Mouse (Mus musculus) forebrain, postnatal 0 days (tissue): ENCODE measurements around the gene Reck. TPM values are rescaled to one million over a fixed set of nuclear protein-coding genes. Genes with fewer than 3 reads are reported as not detected.

ENCODE experiments used
- ATAC-seq: fragments of 200-750 bp; cut with Nextera tagmentation; 2 replicates; pipeline ENCODE4 v1.8.0; 2017; ENCODE audit warnings: mild to moderate bottlenecking, moderate library complexity
- DNase-seq: peaks from one replicate; pipeline ENCODE4 v3.0.0-alpha.2; 2015
- H3K27ac ChIP-seq: fragments of 300-500 bp; sonication (generic); 2 replicates; pipeline ENCODE4 v1.5.1; 2014; ENCODE audit warnings: low read depth, mild to moderate bottlenecking, antibody characterized with exemption, low read length, moderate library complexity, mixed read lengths
- H3K27me3 ChIP-seq: fragments of 300-500 bp; sonication (generic); 2 replicates; pipeline ENCODE4 v1.6.1; 2014; ENCODE audit warnings: mild to moderate bottlenecking, low read length, mixed read lengths; ENCODE audit not compliant: insufficient read depth
- H3K36me3 ChIP-seq: fragments of 300-500 bp; sonication (generic); 2 replicates; pipeline ENCODE4 v1.6.1; 2014; ENCODE audit warnings: mild to moderate bottlenecking, moderate library complexity; ENCODE audit not compliant: insufficient read depth
- H3K4me1 ChIP-seq: fragments of 300-500 bp; sonication (generic); 2 replicates; pipeline ENCODE4 v1.6.1; 2014; ENCODE audit warnings: antibody characterized with exemption; ENCODE audit not compliant: insufficient read depth
- H3K4me2 ChIP-seq: fragments of 300-500 bp; sonication (generic); 2 replicates; pipeline ENCODE4 v1.6.1; 2014; ENCODE audit warnings: low read depth, mild to moderate bottlenecking, moderate library complexity
- H3K4me3 ChIP-seq: fragments of 300-500 bp; sonication (generic); 2 replicates; pipeline ENCODE4 v1.5.1; 2014; ENCODE audit warnings: low read depth, low read length, mixed read lengths
- H3K9ac ChIP-seq: fragments of 300-500 bp; sonication (generic); 2 replicates; pipeline ENCODE4 v1.6.1; 2014; ENCODE audit warnings: mild to moderate bottlenecking
- H3K9me3 ChIP-seq: fragments of 300-500 bp; sonication (generic); 2 replicates; pipeline ENCODE4 v1.6.1; 2016; ENCODE audit warnings: low read length
- CTCF ChIP-seq: sonication (generic); IDR thresholded peaks from 2 replicates; pipeline ENCODE4 v1.5.1; 2016; ENCODE audit warnings: antibody characterized with exemption, control low read depth, low read depth
- WGBS: fragments of 180-500 bp; shearing (Covaris S2); extraction: QIAGEN DNeasy Blood & Tissue Kit; methylation state at CpG from one replicate; pipeline ENCODE4 v1.1.7; 2014; 5-methylcytosine and 5-hydroxymethylcytosine counted together
- polyA plus RNA-seq: library from polyadenylated mRNA; unstranded; fragments of >200 nt; fragmentation: Nextera tagmentation; extraction: Ambion mirVana; gene quantifications from 2 replicates; pipeline ENCODE4 v1.2.1, GENCODE M21; 2015
- total RNA-seq: library from RNA; depleted of rRNA; stranded (reverse); fragments of >200 nt; gene quantifications from 2 replicates; pipeline ENCODE4 v1.2.3, GENCODE M21; 2014

Reck gene
- total and polyA plus RNA-seq, 2 experiments from 2014 or later = 2.8 to 6.5 TPM

DNA sequence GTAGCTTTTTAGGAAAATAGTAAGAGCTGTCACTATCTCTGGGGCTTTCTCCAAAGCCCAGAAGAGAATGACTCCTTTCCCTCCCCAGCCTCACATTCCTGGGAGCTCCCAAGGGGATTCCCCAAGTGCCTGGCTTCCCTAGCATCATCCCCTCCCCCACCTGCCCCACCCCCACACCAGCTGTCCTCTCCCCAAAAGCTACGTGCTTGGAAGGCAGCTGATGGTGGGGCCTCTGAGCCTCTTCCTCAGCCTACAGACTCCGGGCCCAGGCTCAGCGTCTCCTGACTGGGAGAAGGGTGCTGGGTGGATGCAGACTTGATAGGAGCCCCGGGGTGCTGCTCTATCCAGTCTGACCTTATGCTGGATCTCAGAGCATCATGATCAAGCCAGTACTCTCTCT, 94.0 kb downstream of the Reck start:
- H3K4me3 ChIP-seq = no peak overlapping the region
- no peaks in the 10 kb centered on the region for H3K27me3 ChIP-seq
- 13% methylated on average over 4 of the region's 4 CpGs for WGBS
- TF ChIP-seq CTCF = no peak
- no peak overlapping the region for H3K27ac ChIP-seq
- no peak overlapping the region for H3K4me2 ChIP-seq
- H3K9ac ChIP-seq = no peak overlapping the region
- no peaks in the 10 kb centered on the region for H3K9me3 ChIP-seq
- H3K4me1 ChIP-seq = no peaks in the 10 kb centered on the region
- peaks cover 4% of the 10 kb centered on the region; the same call in 1 of the 2 replicates for H3K36me3 ChIP-seq
- DNase-seq (peak; percentile 29), ATAC-seq (0 out of 2 replicates have a peak, but pooled peaks have one; percentile 8)

DNA sequence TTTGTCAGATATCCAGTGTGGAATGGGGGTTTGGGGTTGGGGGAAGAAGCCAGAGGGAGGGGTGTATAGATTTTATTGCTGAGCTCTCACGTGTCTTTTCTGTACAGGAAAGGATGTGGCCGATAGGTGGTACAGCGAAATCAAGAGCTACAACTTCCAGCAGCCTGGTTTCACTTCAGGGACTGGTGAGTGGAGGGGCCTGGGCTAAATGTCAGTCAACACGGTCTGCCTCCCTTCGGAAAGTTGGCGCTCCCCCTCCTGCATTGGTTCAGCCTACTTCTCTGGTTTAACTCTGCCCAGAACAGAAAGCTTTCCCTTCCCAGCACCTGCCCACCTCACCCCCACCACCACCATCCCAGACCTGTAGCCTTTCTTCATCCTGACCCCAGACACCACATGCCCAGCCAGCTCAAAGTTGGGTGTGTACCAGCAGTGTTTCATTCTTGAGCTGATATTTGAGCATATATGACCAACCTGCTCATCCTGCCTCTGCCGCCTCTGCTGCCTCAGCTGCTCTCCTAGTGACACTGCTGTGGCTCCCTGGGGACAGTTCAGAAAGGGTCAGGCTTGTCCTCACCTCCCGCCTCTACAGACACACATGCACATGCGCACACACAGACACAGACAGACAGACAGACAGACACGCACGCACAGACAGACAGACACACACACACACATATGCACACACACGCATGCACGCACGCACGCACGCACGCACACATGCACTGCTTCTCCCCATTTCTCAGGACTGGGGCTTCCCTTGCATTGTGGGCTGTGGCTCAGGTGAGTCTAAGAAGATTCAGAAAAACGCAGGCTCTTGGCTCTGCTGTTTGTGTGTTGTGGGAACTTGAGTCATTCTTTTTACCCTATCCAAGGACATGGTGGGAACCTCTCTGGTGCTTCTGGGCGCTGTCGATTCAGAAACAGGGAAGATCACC, 95.3 kb downstream of the Reck start:
- no peak overlapping the region for H3K4me2 ChIP-seq
- TF ChIP-seq CTCF = no peak
- peaks cover 8% of the 10 kb centered on the region; the same call in 1 of the 2 replicates for H3K36me3 ChIP-seq
- no peak overlapping the region for H3K4me3 ChIP-seq
- H3K4me1 ChIP-seq = no peaks in the 10 kb centered on the region
- H3K9me3 ChIP-seq = no peaks in the 10 kb centered on the region
- H3K27ac ChIP-seq = no peak overlapping the region
- H3K9ac ChIP-seq = no peak overlapping the region
- no peaks in the 10 kb centered on the region for H3K27me3 ChIP-seq
- ATAC-seq = no peak
- DNase-seq = no peak
- WGBS = 87% methylated on average over 20 of the region's 20 CpGs

DNA sequence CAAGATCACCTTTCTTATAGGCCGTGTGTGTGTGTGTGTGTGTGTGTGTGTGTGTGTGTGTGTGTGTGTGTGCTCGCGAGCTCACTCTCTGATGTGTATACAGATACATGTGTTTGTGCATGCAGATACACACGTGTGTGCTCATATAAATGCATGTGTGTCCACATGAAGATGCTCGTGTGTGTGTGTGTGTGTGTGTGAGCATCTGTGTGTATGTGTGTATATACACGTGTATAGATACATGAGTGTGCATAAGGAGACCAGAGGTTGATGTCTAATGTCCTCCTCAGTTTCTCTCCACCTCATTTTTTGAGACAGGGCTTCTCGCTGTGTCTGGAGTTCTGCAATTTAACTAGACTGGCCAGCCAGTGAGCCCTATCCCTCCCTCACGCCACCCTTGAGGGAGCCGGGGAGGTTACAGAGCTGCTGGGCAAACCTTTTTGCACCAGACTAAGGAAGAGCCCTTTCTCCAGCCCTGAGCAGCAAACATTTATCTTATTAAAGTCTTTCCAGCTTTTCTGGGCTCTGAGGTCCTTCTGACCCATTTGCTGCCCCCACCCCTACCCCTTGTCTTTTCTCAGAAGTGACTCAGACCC, 96.3 kb downstream of the Reck start:
- Histone ChIP-seq H3K27me3 (no peaks in the 10 kb centered on the region), H3K27ac (no peak overlapping the region), H3K4me3 (no peak overlapping the region), H3K4me2 (no peak overlapping the region), H3K36me3 (peaks cover 8% of the 10 kb centered on the region; the same call in 1 of the 2 replicates), H3K9me3 (no peaks in the 10 kb centered on the region), H3K4me1 (no peaks in the 10 kb centered on the region), H3K9ac (no peak overlapping the region)
- WGBS = 71% methylated on average over 9 of the region's 9 CpGs
- DNase-seq (no peak), ATAC-seq (no peak)
- no peak for TF ChIP-seq CTCF

DNA sequence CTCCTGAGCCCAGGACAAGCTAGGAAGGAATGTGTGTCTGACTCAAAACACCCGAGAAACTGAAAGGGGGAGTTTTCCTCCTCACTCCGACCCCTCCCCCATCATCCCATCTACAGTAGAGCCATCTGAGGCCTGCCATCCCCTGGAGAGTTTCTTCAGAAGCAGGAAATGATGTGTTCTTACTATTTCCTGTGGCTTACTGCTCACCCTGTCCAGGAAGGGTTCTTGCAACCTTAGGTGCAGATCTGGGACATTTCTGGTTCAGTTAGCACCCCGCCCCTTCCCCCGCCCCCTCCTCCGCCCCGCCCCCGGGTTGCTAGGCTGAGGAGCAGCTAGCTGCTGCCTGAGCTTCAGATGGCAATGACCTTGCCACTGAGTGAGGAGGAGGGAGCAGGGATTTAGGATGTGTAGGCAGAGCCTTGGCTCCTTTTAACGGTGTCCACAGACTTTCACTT, 96.8 kb downstream of the Reck start:
- no peaks in the 10 kb centered on the region for H3K4me1 ChIP-seq
- H3K36me3 ChIP-seq = peaks cover 8% of the 10 kb centered on the region; the same call in 1 of the 2 replicates
- DNase-seq (no peak), ATAC-seq (peak; percentile 49)
- no peak overlapping the region for H3K27ac ChIP-seq
- H3K9ac ChIP-seq = no peak overlapping the region
- H3K27me3 ChIP-seq = no peaks in the 10 kb centered on the region
- H3K4me3 ChIP-seq = no peak overlapping the region
- no peak for TF ChIP-seq CTCF
- no peaks in the 10 kb centered on the region for H3K9me3 ChIP-seq
- no peak overlapping the region for H3K4me2 ChIP-seq
- WGBS = 8% methylated on average over 8 of the region's 8 CpGs

DNA sequence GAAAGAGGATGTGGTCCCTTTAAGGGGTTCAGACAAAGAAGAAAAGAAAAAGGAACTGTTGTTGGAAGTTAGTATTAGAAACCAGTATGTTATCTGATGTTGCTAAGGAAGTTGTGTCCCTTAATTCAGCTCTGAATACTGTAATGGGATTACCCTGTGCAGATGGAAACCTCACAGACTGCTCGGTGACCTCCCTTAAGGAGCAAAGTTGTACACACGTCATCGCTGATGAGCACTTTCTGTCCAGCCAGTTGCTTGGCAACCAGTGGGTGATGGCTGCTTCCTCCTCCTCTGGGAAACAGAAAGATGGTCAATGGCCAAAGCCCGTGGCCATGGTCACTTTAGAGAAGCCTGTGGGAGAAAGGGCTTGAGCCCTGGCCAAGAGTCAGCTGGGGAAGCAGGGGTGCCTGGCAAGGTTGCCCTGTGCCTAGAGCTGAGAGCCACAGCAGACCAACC, 98.2 kb downstream of the Reck start:
- ATAC-seq = peak; percentile 59
- no peak for DNase-seq
- Histone ChIP-seq H3K27me3 (no peaks in the 10 kb centered on the region), H3K9me3 (no peaks in the 10 kb centered on the region), H3K4me3 (no peak overlapping the region), H3K27ac (no peak overlapping the region), H3K4me1 (no peaks in the 10 kb centered on the region), H3K4me2 (no peak overlapping the region), H3K36me3 (peaks cover 8% of the 10 kb centered on the region; the same call in 1 of the 2 replicates), H3K9ac (no peak overlapping the region)
- no peak for TF ChIP-seq CTCF
- 46% methylated on average over 4 of the region's 4 CpGs for WGBS

DNA sequence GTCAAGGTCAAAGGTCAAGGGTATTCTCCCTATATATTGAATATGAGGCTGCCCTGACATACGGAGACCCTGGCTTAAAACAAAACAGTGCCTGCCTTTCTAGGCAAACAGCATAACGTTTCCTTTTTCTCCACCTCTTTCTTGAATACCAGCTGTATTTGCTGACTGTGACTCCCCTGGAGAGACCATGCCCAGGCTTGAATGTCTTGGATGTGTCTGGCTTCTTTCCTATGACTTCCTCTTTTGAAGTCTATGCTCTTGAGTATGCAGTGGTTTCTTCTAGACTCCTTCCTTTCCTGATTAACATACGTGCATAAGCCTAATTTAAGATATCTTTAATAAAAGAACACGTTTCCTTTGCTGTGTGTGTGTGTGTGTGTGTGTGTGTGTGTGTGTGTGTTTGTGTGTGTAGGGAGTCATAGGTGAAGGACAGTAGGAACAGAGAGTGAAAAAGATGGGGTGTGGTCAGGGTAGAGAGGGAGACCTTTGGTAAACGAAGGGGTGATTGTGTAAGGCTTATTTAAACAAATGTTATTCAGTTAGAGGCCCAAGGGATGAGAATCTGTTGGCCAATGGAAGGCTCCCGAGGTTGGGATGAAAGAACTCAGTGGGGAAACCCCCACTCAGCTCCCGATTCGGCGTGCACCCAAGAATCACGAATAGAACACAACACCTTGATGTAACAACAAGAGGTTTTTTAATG, 99.7 kb downstream of the Reck start:
- H3K36me3 ChIP-seq = peaks cover 8% of the 10 kb centered on the region; the same call in 1 of the 2 replicates
- no peak for TF ChIP-seq CTCF
- no peak overlapping the region for H3K27ac ChIP-seq
- H3K4me1 ChIP-seq = peaks cover 5% of the 10 kb centered on the region; the same call in 1 of the 2 replicates
- ATAC-seq (no peak), DNase-seq (no peak)
- no peak overlapping the region for H3K4me3 ChIP-seq
- H3K9me3 ChIP-seq = no peaks in the 10 kb centered on the region
- H3K27me3 ChIP-seq = no peaks in the 10 kb centered on the region
- H3K9ac ChIP-seq = no peak overlapping the region
- 80% methylated on average over 10 of the region's 10 CpGs for WGBS
- H3K4me2 ChIP-seq = no peak overlapping the region
